Mouse (Mus musculus) intestine, embryonic 14.5 days (tissue): Measurements from ENCODE around the gene Prkab1. TPM values are rescaled to one million over a fixed set of nuclear protein-coding genes. Genes with fewer than 3 reads are reported as not detected.

Experiments
- ATAC-seq: fragments of 200-750 bp; cut with Nextera tagmentation; replicated peaks from 2 replicates; pipeline ENCODE4 v1.8.0; 2017; ENCODE audit warnings: low read depth, moderate number of reproducible peaks, moderate TSS enrichment, moderate library complexity; ENCODE audit not compliant: low FRiP score, low TSS enrichment
- DNase-seq: peaks from one replicate; pipeline ENCODE4 v3.0.0-alpha.2; 2018; ENCODE audit warnings: low spot score
- H3K27ac ChIP-seq: fragments of 300-500 bp; sonication (generic); 2 replicates; pipeline ENCODE4 v1.5.1; 2014; ENCODE audit warnings: low read depth, mild to moderate bottlenecking, control low read depth
- H3K27me3 ChIP-seq: fragments of 300-500 bp; sonication (generic); replicated peaks from 2 replicates; pipeline ENCODE4 v1.6.1; 2014; ENCODE audit warnings: low read length, control low read depth; ENCODE audit not compliant: control insufficient read depth, insufficient read depth
- H3K36me3 ChIP-seq: fragments of 300-500 bp; sonication (generic); 2 replicates; pipeline ENCODE4 v1.6.1; 2014; ENCODE audit warnings: low read length, control low read depth; ENCODE audit not compliant: control insufficient read depth, insufficient read depth
- H3K4me1 ChIP-seq: fragments of 300-500 bp; sonication (generic); replicated peaks from 2 replicates; pipeline ENCODE4 v1.6.1; 2014; ENCODE audit warnings: low read length, control low read depth, mixed read lengths; ENCODE audit not compliant: control insufficient read depth, insufficient read depth
- H3K4me2 ChIP-seq: fragments of 300-500 bp; sonication (generic); 2 replicates; pipeline ENCODE4 v1.6.1; 2014; ENCODE audit warnings: low read length
- H3K4me3 ChIP-seq: fragments of 300-500 bp; sonication (generic); 2 replicates; pipeline ENCODE4 v1.5.1; 2014; ENCODE audit warnings: low read depth, low read length, control low read depth, mixed read lengths
- H3K9ac ChIP-seq: fragments of 300-500 bp; sonication (generic); 2 replicates; pipeline ENCODE4 v1.6.1; 2014; ENCODE audit warnings: mild to moderate bottlenecking, low read length
- H3K9me3 ChIP-seq: fragments of 300-500 bp; sonication (generic); 2 replicates; pipeline ENCODE4 v1.6.1; 2016; ENCODE audit warnings: low read length, control low read depth; ENCODE audit not compliant: control insufficient read depth
- WGBS: fragments of 180-500 bp; shearing (Covaris S2); extraction: QIAGEN DNeasy Blood & Tissue Kit; methylation state at CpG from one replicate; pipeline ENCODE4 v1.1.7; 2014; 5-methylcytosine and 5-hydroxymethylcytosine counted together
- polyA plus RNA-seq: library from polyadenylated mRNA; unstranded; fragments of >200 nt; fragmentation: Nextera tagmentation; extraction: Ambion mirVana; gene quantifications from 2 replicates; pipeline ENCODE4 v1.2.1, GENCODE M21; 2014

Prkab1 gene
- polyA plus RNA-seq, 1 experiment from 2014 or later = 60.6 TPM

DNA sequence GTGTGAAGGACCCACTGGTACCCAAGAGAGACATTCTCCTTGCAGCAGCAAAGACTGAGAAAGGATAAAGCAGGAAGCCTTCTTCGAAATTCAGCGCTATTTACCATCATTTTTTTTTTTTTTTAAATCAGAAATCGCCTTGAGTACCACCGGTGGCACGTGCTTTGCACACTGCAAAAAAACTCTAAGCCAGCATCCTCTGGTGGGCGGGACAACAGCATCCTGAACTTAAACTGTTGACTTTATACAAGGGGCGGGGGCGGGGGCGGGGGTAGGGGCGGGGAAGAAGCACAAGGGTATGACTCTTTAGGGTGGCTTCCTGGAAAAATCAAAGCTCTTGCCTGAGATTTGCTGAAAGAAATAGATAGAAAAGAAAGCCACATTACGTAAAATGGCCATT is 15.4 kb upstream of the Prkab1 start:
- Histone ChIP-seq H3K4me3 (no peak overlapping the region), H3K27me3 (no peaks in the 10 kb centered on the region), H3K9me3 (no peaks in the 10 kb centered on the region), H3K4me2 (peak overlapping the region; percentile 40), H3K27ac (no peak overlapping the region), H3K36me3 (no peaks in the 10 kb centered on the region), H3K4me1 (no peaks in the 10 kb centered on the region), H3K9ac (no peak overlapping the region)
- 19% methylated on average over 11 of the region's 11 CpGs for WGBS
- ATAC-seq = no peak
- DNase-seq = no peak

GRCm38 (mm10) chr5:116037731-116038130 is 13.4 kb upstream of the Prkab1 start:
- Histone ChIP-seq H3K4me3 (no peak overlapping the region), H3K9me3 (no peaks in the 10 kb centered on the region), H3K36me3 (no peaks in the 10 kb centered on the region), H3K9ac (no peak overlapping the region), H3K27ac (no peak overlapping the region), H3K4me1 (no peaks in the 10 kb centered on the region), H3K27me3 (no peaks in the 10 kb centered on the region), H3K4me2 (no peak overlapping the region)
- ATAC-seq (no peak), DNase-seq (no peak)
- 55% methylated on average over 9 of the region's 12 CpGs for WGBS

- H3K27me3 ChIP-seq = no peaks in the 10 kb centered on the region
- H3K4me1 ChIP-seq = no peaks in the 10 kb centered on the region
- H3K9me3 ChIP-seq = no peaks in the 10 kb centered on the region
- WGBS = 70% methylated on average over 16 of the region's 16 CpGs
- no peak overlapping the region for H3K9ac ChIP-seq
- no peak for DNase-seq
- ATAC-seq = no peak
- H3K27ac ChIP-seq = no peak overlapping the region
- H3K36me3 ChIP-seq = no peaks in the 10 kb centered on the region
- no peak overlapping the region for H3K4me3 ChIP-seq
- no peak overlapping the region for H3K4me2 ChIP-seq
These were observed 12.2 kb upstream of the Prkab1 start for GRCm38 (mm10) chr5:116036465-116036864.

GRCm38 (mm10) chr5:116031190-116031577 is 6.9 kb upstream of the Prkab1 start:
- Histone ChIP-seq H3K9me3 (no peaks in the 10 kb centered on the region), H3K4me1 (no peaks in the 10 kb centered on the region), H3K27me3 (peaks cover 8% of the 10 kb centered on the region; the same call in 1 of the 2 replicates), H3K27ac (no peak overlapping the region), H3K36me3 (no peaks in the 10 kb centered on the region), H3K9ac (no peak overlapping the region), H3K4me2 (no peak overlapping the region), H3K4me3 (no peak overlapping the region)
- WGBS = 3% methylated on average over 14 of the region's 14 CpGs
- 0 out of 2 replicates have a peak, but pooled peaks have one; percentile 23 for ATAC-seq
- peak; percentile 88 for DNase-seq

DNA sequence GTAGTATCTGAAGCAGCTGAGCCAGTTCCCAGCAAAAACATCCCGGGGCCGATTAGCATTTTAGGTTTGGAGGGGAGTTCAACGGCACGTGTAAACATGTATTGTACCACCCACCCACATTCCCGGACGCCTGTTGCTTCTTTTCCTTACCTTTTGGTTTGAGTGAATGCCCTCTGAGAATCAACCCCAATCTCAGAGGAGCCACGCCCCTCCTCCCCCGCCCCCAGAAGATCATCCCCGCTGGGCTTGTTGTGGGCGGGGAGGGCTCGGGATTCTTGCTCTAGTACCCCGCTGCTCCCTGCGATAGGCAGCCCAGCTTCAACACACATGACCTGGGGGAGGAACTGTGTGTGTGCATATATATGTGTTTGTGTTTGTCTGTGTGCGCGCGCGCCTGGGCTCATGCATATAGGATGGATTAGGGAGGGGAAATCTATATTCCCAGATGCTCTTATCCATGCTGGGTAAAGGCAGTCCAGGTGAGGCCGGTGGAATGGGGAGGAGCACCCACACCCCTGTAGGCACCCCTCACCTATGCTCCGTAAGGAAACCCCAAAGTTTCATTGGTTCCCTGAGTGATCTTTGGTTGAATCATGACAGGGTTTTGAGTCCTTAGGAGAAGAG is 6.4 kb upstream of the Prkab1 start:
- no peaks in the 10 kb centered on the region for H3K4me1 ChIP-seq
- WGBS = 3% methylated on average over 19 of the region's 19 CpGs
- H3K4me2 ChIP-seq = peak overlapping the region; percentile 28; the same call in 1 of the 2 replicates
- H3K27ac ChIP-seq = no peak overlapping the region
- ATAC-seq = 0 out of 2 replicates have a peak, but pooled peaks have one; percentile 11
- no peaks in the 10 kb centered on the region for H3K9me3 ChIP-seq
- no peaks in the 10 kb centered on the region for H3K36me3 ChIP-seq
- H3K4me3 ChIP-seq = no peak overlapping the region
- no peak for DNase-seq
- H3K9ac ChIP-seq = no peak overlapping the region
- peaks cover 8% of the 10 kb centered on the region; the same call in 1 of the 2 replicates for H3K27me3 ChIP-seq

DNA sequence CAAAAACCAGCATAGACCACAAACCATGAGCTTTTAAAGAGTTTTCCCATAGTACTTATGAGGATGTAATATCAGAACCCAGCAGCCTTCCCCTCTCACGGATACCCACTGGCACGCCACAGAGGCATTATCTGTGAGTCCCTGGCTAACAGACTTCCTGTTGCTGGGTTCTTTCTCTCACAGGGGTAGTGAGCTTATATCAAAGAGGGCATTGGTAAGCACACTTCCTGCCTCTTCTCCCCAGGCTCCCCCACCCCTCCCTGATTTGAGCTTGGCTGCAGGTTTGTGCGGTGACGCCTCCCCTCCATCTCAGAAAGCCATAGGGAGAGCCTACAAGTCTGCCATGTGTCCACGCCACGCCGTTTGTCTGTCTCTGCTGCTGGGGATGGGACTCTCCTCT is 4.8 kb upstream of the Prkab1 start:
- H3K4me3 ChIP-seq = no peak overlapping the region
- H3K36me3 ChIP-seq = no peaks in the 10 kb centered on the region
- no peak overlapping the region for H3K9ac ChIP-seq
- H3K4me2 ChIP-seq = no peak overlapping the region
- ATAC-seq (no peak), DNase-seq (no peak)
- no peaks in the 10 kb centered on the region for H3K9me3 ChIP-seq
- H3K27me3 ChIP-seq = peaks cover 8% of the 10 kb centered on the region; the same call in 1 of the 2 replicates
- 69% methylated on average over 7 of the region's 7 CpGs for WGBS
- no peak overlapping the region for H3K27ac ChIP-seq
- H3K4me1 ChIP-seq = no peaks in the 10 kb centered on the region

DNA sequence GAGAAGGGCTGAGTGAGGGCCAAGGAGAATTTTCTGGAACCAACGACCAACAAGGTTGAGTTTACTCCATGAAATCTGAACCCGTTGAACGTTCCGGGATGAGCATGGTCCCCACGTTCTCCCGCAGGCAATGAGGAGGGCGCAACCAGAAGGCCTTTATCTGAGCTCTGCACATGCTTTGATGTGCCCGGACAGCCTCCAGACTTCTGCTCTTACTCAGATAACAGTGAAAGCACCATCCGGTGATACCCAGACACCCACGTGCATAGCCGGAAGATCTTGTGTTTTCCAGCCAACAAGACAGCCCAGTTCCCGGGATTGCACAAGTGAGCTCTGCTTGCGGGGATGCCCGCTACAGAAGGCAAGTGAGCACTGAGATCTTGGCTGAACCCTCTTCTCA is 2.3 kb upstream of the Prkab1 start:
- H3K4me2 ChIP-seq = no peak overlapping the region
- ATAC-seq (no peak), DNase-seq (no peak)
- H3K9me3 ChIP-seq = no peaks in the 10 kb centered on the region
- peaks cover 8% of the 10 kb centered on the region; the same call in 1 of the 2 replicates for H3K27me3 ChIP-seq
- peaks cover 8% of the 10 kb centered on the region for H3K36me3 ChIP-seq
- H3K4me1 ChIP-seq = peaks cover 11% of the 10 kb centered on the region
- WGBS = 90% methylated on average over 14 of the region's 14 CpGs
- H3K9ac ChIP-seq = no peak overlapping the region
- H3K4me3 ChIP-seq = no peak overlapping the region
- no peak overlapping the region for H3K27ac ChIP-seq

- peaks cover 11% of the 10 kb centered on the region for H3K4me1 ChIP-seq
- no peaks in the 10 kb centered on the region for H3K9me3 ChIP-seq
- no peak overlapping the region for H3K9ac ChIP-seq
- no peak overlapping the region for H3K27ac ChIP-seq
- WGBS = 90% methylated on average over 5 of the region's 5 CpGs
- H3K4me3 ChIP-seq = no peak overlapping the region
- H3K27me3 ChIP-seq = peaks cover 8% of the 10 kb centered on the region; the same call in 1 of the 2 replicates
- no peak for ATAC-seq
- H3K4me2 ChIP-seq = no peak overlapping the region
- peaks cover 13% of the 10 kb centered on the region for H3K36me3 ChIP-seq
- no peak for DNase-seq
These were observed 1.8 kb upstream of the Prkab1 start for GRCm38 (mm10) chr5:116026107-116026506.

GRCm38 (mm10) chr5:116023821-116024284 is 455 bp downstream of the Prkab1 start:
- WGBS = under 1% methylated on average over 28 of the region's 28 CpGs
- Histone ChIP-seq H3K9ac (peak overlapping the region; percentile 76), H3K36me3 (peaks cover 35% of the 10 kb centered on the region), H3K4me1 (peaks cover 11% of the 10 kb centered on the region), H3K4me2 (peak overlapping the region; percentile 78), H3K27ac (peak overlapping the region; percentile 80), H3K4me3 (peak overlapping the region; percentile 85), H3K27me3 (no peaks in the 10 kb centered on the region), H3K9me3 (no peaks in the 10 kb centered on the region)
- DNase-seq = no peak
- ATAC-seq = peak; percentile 68; the same call in 1 of the 2 replicates
